Mouse (Mus musculus): ENCODE results near the gene Tbcc. TPM values are rescaled to one million over a fixed set of nuclear protein-coding genes. Genes with fewer than 3 reads are reported as not detected.

Tbcc gene
- polyA plus RNA-seq, 1 experiment from 2014 or later, result 54.1 TPM

GRCm38 (mm10) chr17:46927781-46928180, 37.3 kb downstream of the Tbcc start:
- Histone ChIP-seq H3K9ac (ENCODE audit: low read depth, low read length) (no peak overlapping the region), H3K36me3 (ENCODE audit: control insufficient read depth, insufficient read depth, low read length) (peaks cover 14% of the 10 kb centered on the region), H3K27me3 (ENCODE audit: control insufficient read depth, insufficient read depth, low read length) (no peaks in the 10 kb centered on the region), H3K4me2 (no peak overlapping the region), H3K9me3 (replicated peaks; ENCODE audit: control insufficient read depth, low read length) (no peaks in the 10 kb centered on the region), H3K27ac (ENCODE audit: low read depth, low read length) (no peak overlapping the region), H3K4me3 (ENCODE audit: low read depth, low read length) (no peak overlapping the region), H3K4me1 (ENCODE audit: control insufficient read depth, insufficient read depth, low read length) (no peaks in the 10 kb centered on the region)
- WGBS (ENCODE audit: insufficient replicate concordance), result 92% methylated on average over 5 of the region's 5 CpGs
- ATAC-seq (replicated peaks; ENCODE audit: insufficient number of reproducible peaks, low FRiP score, low TSS enrichment), result no peak

- Histone ChIP-seq H3K4me1 (ENCODE audit: control insufficient read depth, insufficient read depth, low read length) (no peaks in the 10 kb centered on the region), H3K27me3 (ENCODE audit: control insufficient read depth, insufficient read depth, low read length) (no peaks in the 10 kb centered on the region), H3K9ac (ENCODE audit: low read depth, low read length) (no peak overlapping the region), H3K36me3 (ENCODE audit: control insufficient read depth, insufficient read depth, low read length) (peaks cover 25% of the 10 kb centered on the region), H3K27ac (ENCODE audit: low read depth, low read length) (no peak overlapping the region), H3K9me3 (replicated peaks; ENCODE audit: control insufficient read depth, low read length) (no peaks in the 10 kb centered on the region), H3K4me3 (ENCODE audit: low read depth, low read length) (no peak overlapping the region), H3K4me2 (no peak overlapping the region)
- 81% methylated on average over 12 of the region's 12 CpGs for WGBS (ENCODE audit: insufficient replicate concordance)
- ATAC-seq (replicated peaks; ENCODE audit: insufficient number of reproducible peaks, low FRiP score, low TSS enrichment), result no peak
These were observed 38.8 kb downstream of the Tbcc start for GRCm38 (mm10) chr17:46929277-46929676.

- no peaks in the 10 kb centered on the region for H3K9me3 ChIP-seq (replicated peaks; ENCODE audit: control insufficient read depth, low read length)
- 91% methylated on average over 7 of the region's 7 CpGs for WGBS (ENCODE audit: insufficient replicate concordance)
- no peak for ATAC-seq (replicated peaks; ENCODE audit: insufficient number of reproducible peaks, low FRiP score, low TSS enrichment)
- no peak overlapping the region for H3K4me2 ChIP-seq
- H3K9ac ChIP-seq (ENCODE audit: low read depth, low read length), result no peak overlapping the region
- no peak overlapping the region for H3K4me3 ChIP-seq (ENCODE audit: low read depth, low read length)
- H3K36me3 ChIP-seq (ENCODE audit: control insufficient read depth, insufficient read depth, low read length), result peaks cover 25% of the 10 kb centered on the region
- no peaks in the 10 kb centered on the region for H3K4me1 ChIP-seq (ENCODE audit: control insufficient read depth, insufficient read depth, low read length)
- H3K27ac ChIP-seq (ENCODE audit: low read depth, low read length), result no peak overlapping the region
- no peaks in the 10 kb centered on the region for H3K27me3 ChIP-seq (ENCODE audit: control insufficient read depth, insufficient read depth, low read length)
These were observed 39.4 kb downstream of the Tbcc start for GRCm38 (mm10) chr17:46929897-46930296.

- Histone ChIP-seq H3K9ac (ENCODE audit: low read depth, low read length) (no peak overlapping the region), H3K27me3 (ENCODE audit: control insufficient read depth, insufficient read depth, low read length) (no peaks in the 10 kb centered on the region), H3K27ac (ENCODE audit: low read depth, low read length) (no peak overlapping the region), H3K4me1 (ENCODE audit: control insufficient read depth, insufficient read depth, low read length) (no peaks in the 10 kb centered on the region), H3K9me3 (replicated peaks; ENCODE audit: control insufficient read depth, low read length) (no peaks in the 10 kb centered on the region), H3K36me3 (ENCODE audit: control insufficient read depth, insufficient read depth, low read length) (peaks cover 42% of the 10 kb centered on the region), H3K4me3 (ENCODE audit: low read depth, low read length) (no peak overlapping the region), H3K4me2 (no peak overlapping the region)
- no peak for ATAC-seq (replicated peaks; ENCODE audit: insufficient number of reproducible peaks, low FRiP score, low TSS enrichment)
- WGBS (ENCODE audit: insufficient replicate concordance), result 95% methylated on average over 5 of the region's 5 CpGs
These were observed 42.5 kb downstream of the Tbcc start for GRCm38 (mm10) chr17:46932961-46933360.

GRCm38 (mm10) chr17:46933557-46934348, 43.3 kb downstream of the Tbcc start:
- ATAC-seq (replicated peaks; ENCODE audit: insufficient number of reproducible peaks, low FRiP score, low TSS enrichment), result no peak
- H3K4me1 ChIP-seq (ENCODE audit: control insufficient read depth, insufficient read depth, low read length), result no peaks in the 10 kb centered on the region
- H3K27me3 ChIP-seq (ENCODE audit: control insufficient read depth, insufficient read depth, low read length), result no peaks in the 10 kb centered on the region
- WGBS (ENCODE audit: insufficient replicate concordance), result 80% methylated on average over 19 of the region's 19 CpGs
- H3K9ac ChIP-seq (ENCODE audit: low read depth, low read length), result no peak overlapping the region
- no peak overlapping the region for H3K27ac ChIP-seq (ENCODE audit: low read depth, low read length)
- no peak overlapping the region for H3K4me3 ChIP-seq (ENCODE audit: low read depth, low read length)
- peaks cover 45% of the 10 kb centered on the region for H3K36me3 ChIP-seq (ENCODE audit: control insufficient read depth, insufficient read depth, low read length)
- H3K9me3 ChIP-seq (replicated peaks; ENCODE audit: control insufficient read depth, low read length), result no peaks in the 10 kb centered on the region
- no peak overlapping the region for H3K4me2 ChIP-seq

GRCm38 (mm10) chr17:46940461-46940860, 50.0 kb downstream of the Tbcc start:
- 96% methylated on average over 8 of the region's 8 CpGs for WGBS (ENCODE audit: insufficient replicate concordance)
- H3K9ac ChIP-seq (ENCODE audit: low read depth, low read length), result no peak overlapping the region
- H3K4me1 ChIP-seq (ENCODE audit: control insufficient read depth, insufficient read depth, low read length), result no peaks in the 10 kb centered on the region
- ATAC-seq (replicated peaks; ENCODE audit: insufficient number of reproducible peaks, low FRiP score, low TSS enrichment), result no peak
- H3K27me3 ChIP-seq (ENCODE audit: control insufficient read depth, insufficient read depth, low read length), result no peaks in the 10 kb centered on the region
- no peak overlapping the region for H3K4me2 ChIP-seq
- no peak overlapping the region for H3K4me3 ChIP-seq (ENCODE audit: low read depth, low read length)
- no peak overlapping the region for H3K27ac ChIP-seq (ENCODE audit: low read depth, low read length)
- H3K9me3 ChIP-seq (replicated peaks; ENCODE audit: control insufficient read depth, low read length), result no peaks in the 10 kb centered on the region
- peaks cover 60% of the 10 kb centered on the region for H3K36me3 ChIP-seq (ENCODE audit: control insufficient read depth, insufficient read depth, low read length)

Other genes with a start within 250 kb of the Tbcc start
- gene Klc4, start 244.7 kb upstream of the Tbcc start, polyA plus RNA-seq (2014; fragmentation: Nextera tagmentation; extraction: Ambion mirVana), result 16.5 and 18.0 TPM in 2 replicates
- gene Mrpl2, start 244.5 kb upstream of the Tbcc start, polyA plus RNA-seq (2014; fragmentation: Nextera tagmentation; extraction: Ambion mirVana), result 110 and 119 TPM in 2 replicates
- gene Cul7, start 240.3 kb upstream of the Tbcc start, polyA plus RNA-seq (2014; fragmentation: Nextera tagmentation; extraction: Ambion mirVana), result 33.6 and 36.2 TPM in 2 replicates
- 37.0 and 40.8 TPM in 2 replicates for gene Rrp36, start 216.3 kb upstream of the Tbcc start, polyA plus RNA-seq (2014; fragmentation: Nextera tagmentation; extraction: Ambion mirVana)
- 142 and 154 TPM in 2 replicates for gene Mea1, start 211.9 kb upstream of the Tbcc start, polyA plus RNA-seq (2014; fragmentation: Nextera tagmentation; extraction: Ambion mirVana)
- 117 and 143 TPM in 2 replicates for gene Klhdc3, start 209.8 kb upstream of the Tbcc start, polyA plus RNA-seq (2014; fragmentation: Nextera tagmentation; extraction: Ambion mirVana)
- gene Ppp2r5d, start 185.6 kb upstream of the Tbcc start, polyA plus RNA-seq (2014; fragmentation: Nextera tagmentation; extraction: Ambion mirVana), result 52.5 and 63.6 TPM in 2 replicates
- gene Pex6, start 179.2 kb upstream of the Tbcc start, polyA plus RNA-seq (2014; fragmentation: Nextera tagmentation; extraction: Ambion mirVana), result 9.0 and 9.7 TPM in 2 replicates
- gene Gnmt, start 161.5 kb upstream of the Tbcc start, polyA plus RNA-seq (2014; fragmentation: Nextera tagmentation; extraction: Ambion mirVana), result 0.61 and 1.0 TPM in 2 replicates
- 46.5 and 51.9 TPM in 2 replicates for gene Cnpy3, start 138.5 kb upstream of the Tbcc start, polyA plus RNA-seq (2014; fragmentation: Nextera tagmentation; extraction: Ambion mirVana)
- gene Ptcra, start 127.0 kb upstream of the Tbcc start, polyA plus RNA-seq (2014; fragmentation: Nextera tagmentation; extraction: Ambion mirVana), result 0.24 and 0.34 TPM in 2 replicates
- 43.9 and 45.3 TPM in 2 replicates for gene 2310039H08Rik, start 118.0 kb upstream of the Tbcc start, polyA plus RNA-seq (2014; fragmentation: Nextera tagmentation; extraction: Ambion mirVana)
- 115 and 116 TPM in 2 replicates for gene Rpl7l1, start 108.0 kb upstream of the Tbcc start, polyA plus RNA-seq (2014; fragmentation: Nextera tagmentation; extraction: Ambion mirVana)
- gene Bicral, start 32.2 kb upstream of the Tbcc start, polyA plus RNA-seq (2014; fragmentation: Nextera tagmentation; extraction: Ambion mirVana), result 4.1 and 4.9 TPM in 2 replicates
- gene Prph2, start 19.8 kb downstream of the Tbcc start, polyA plus RNA-seq (2014; fragmentation: Nextera tagmentation; extraction: Ambion mirVana), result not detected in 2 replicates
- gene Ubr2, start 119.9 kb downstream of the Tbcc start, polyA plus RNA-seq (2014; fragmentation: Nextera tagmentation; extraction: Ambion mirVana), result 17.9 and 18.2 TPM in 2 replicates